Mouse (Mus musculus): ENCODE results near the gene Fam129a. TPM values are rescaled to one million over a fixed set of nuclear protein-coding genes. Genes with fewer than 3 reads are reported as not detected.
A peak's percentile ranks its signal among the peaks of the same experiment; 100 is the strongest.

The Fam129a gene
- polyA plus RNA-seq, 1 experiment from 2014 or later, result 1.4 TPM

DNA sequence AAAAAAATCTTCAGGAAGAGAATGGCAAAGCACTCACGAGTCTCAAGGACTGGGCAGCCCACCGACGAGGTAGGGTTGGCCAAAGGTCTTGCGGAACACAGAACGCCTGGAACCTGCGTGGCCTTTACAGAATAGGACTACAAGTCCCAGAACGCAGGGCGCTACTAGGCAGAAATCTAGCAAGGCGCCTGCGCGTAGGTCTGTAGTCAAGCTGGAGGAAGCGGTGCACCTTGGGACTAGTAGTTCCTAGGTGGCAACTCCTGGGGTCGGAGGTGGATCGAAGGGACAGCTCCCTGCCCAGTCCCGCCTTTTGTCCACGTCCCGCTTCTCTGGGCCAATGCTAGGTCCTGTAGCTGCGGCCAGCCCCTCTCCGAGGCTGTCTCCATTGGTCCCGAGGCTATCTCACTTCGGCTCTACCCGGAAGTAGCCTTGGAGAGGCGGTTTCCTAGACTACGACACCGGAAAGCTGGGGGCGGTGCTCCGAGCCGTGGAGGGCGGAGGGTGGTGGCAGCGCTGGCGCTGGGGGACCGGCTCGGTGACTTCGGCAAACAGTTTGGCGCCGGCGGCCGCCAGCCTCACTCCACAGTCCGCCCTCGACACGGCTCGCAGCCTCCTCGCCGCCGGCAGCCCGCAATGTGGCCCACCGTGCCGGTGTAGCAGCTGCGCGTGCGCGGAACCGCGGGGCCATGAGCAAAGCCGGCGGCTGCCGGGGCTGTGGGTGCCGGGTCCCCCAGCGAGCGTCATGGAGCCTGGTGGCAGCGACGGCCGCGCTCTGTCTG, 184.1 kb downstream of the Fam129a start, which contains the start of gene Edem3:
Edem3 (plus strand) TSS at position 491 of the 779 bp plus-strand sequence.
- Histone ChIP-seq H3K4me2 (ENCODE audit: low read depth, low read length) (peak within 1 kb of the TSS; percentile 93), H3K4me1 (ENCODE audit: control insufficient read depth, insufficient read depth, low read length) (no peaks in the 10 kb centered on the region), H3K9me3 (replicated peaks; ENCODE audit: control insufficient read depth, low read length) (no peaks in the 10 kb centered on the region), H3K27ac (replicated peaks; ENCODE audit: low read depth, low read length) (no peak within 1 kb of the TSS), H3K9ac (replicated peaks; ENCODE audit: low read length) (peak within 1 kb of the TSS; percentile 74), H3K36me3 (replicated peaks; ENCODE audit: control insufficient read depth, insufficient read depth, low read depth, low read length) (no peaks in the 10 kb centered on the region), H3K27me3 (ENCODE audit: control insufficient read depth, insufficient read depth, low read length) (no peaks in the 10 kb centered on the region), H3K4me3 (ENCODE audit: low read depth, low read length) (peak within 1 kb of the TSS; percentile 92)
- peak; percentile 98 for DNase-seq (ENCODE audit: low spot score)
- ATAC-seq (replicated peaks; ENCODE audit: insufficient number of reproducible peaks, low FRiP score, low TSS enrichment, low read depth), result peak; percentile 100
- under 1% methylated on average over 63 of the region's 64 CpGs for WGBS

DNA sequence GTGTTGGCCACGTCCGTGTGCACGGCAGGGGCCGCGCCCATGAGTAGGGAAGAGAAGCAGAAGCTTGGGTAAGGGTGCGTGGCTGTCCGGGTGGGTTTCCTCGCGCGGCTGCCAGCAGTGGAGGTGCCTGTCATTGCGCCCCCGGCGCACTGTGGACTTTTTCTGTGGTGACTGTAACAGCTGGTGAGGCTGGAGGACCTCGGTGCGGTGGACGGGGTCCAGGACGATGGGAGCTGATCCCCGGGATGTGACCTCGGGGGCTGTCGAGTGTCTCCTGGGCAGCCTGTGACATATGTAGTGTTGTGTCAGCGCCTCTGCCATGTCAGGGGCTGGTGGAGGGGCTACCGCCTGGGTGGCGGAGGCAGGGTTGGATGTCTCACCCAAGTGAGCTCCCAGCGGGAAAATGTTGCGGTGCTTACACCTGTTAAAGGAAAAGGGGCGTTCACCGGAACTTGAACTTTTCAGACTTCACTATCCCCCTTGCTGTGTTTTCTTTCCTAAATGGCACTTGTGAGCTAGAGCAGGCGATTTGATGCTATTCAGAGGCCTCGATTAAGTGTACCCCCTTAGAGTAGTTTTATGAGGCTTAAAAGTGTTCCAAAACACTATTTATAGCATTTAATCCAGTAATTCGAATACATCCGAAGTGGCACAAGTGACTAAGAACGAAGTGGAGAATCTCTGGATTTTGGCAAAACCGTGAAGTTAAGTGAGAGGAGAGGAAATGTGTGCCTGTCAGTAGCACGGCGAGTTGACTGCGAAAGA, 184.9 kb downstream of the Fam129a start:
- Histone ChIP-seq H3K4me1 (ENCODE audit: control insufficient read depth, insufficient read depth, low read length) (no peaks in the 10 kb centered on the region), H3K4me3 (ENCODE audit: low read depth, low read length) (peak overlapping the region; percentile 92), H3K9me3 (replicated peaks; ENCODE audit: control insufficient read depth, low read length) (no peaks in the 10 kb centered on the region), H3K27ac (replicated peaks; ENCODE audit: low read depth, low read length) (no peak overlapping the region), H3K9ac (replicated peaks; ENCODE audit: low read length) (peak overlapping the region; percentile 74), H3K36me3 (replicated peaks; ENCODE audit: control insufficient read depth, insufficient read depth, low read depth, low read length) (no peaks in the 10 kb centered on the region), H3K4me2 (ENCODE audit: low read depth, low read length) (peak overlapping the region; percentile 93), H3K27me3 (ENCODE audit: control insufficient read depth, insufficient read depth, low read length) (no peaks in the 10 kb centered on the region)
- ATAC-seq (replicated peaks; ENCODE audit: insufficient number of reproducible peaks, low FRiP score, low TSS enrichment, low read depth), result peak; percentile 14
- WGBS, result 7% methylated on average over 36 of the region's 36 CpGs
- no peak for DNase-seq (ENCODE audit: low spot score)

DNA sequence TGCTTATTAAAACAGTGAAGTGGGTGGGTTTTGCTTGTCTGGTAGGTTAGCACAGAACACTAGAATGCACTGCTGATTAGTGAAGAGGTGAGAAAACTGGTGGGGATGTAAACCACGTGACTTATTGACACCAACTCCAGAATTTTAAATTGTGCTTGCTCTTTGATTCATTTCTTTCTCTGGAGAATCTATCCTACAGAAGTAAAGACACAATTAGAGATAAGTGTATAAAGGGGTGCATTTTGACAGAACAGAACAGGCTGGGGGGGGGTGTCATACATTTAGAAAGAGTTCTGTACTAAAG, 185.4 kb downstream of the Fam129a start:
- no peak for DNase-seq (ENCODE audit: low spot score)
- Histone ChIP-seq H3K36me3 (replicated peaks; ENCODE audit: control insufficient read depth, insufficient read depth, low read depth, low read length) (no peaks in the 10 kb centered on the region; the same call in 1 of the 2 replicates), H3K9ac (replicated peaks; ENCODE audit: low read length) (no peak overlapping the region; the same call in 1 of the 2 replicates), H3K4me3 (ENCODE audit: low read depth, low read length) (peak overlapping the region; percentile 92), H3K4me1 (ENCODE audit: control insufficient read depth, insufficient read depth, low read length) (no peaks in the 10 kb centered on the region), H3K4me2 (ENCODE audit: low read depth, low read length) (peak overlapping the region; percentile 93), H3K9me3 (replicated peaks; ENCODE audit: control insufficient read depth, low read length) (no peaks in the 10 kb centered on the region), H3K27me3 (ENCODE audit: control insufficient read depth, insufficient read depth, low read length) (no peaks in the 10 kb centered on the region), H3K27ac (replicated peaks; ENCODE audit: low read depth, low read length) (no peak overlapping the region)
- 44% methylated on average over 1 of the region's 1 CpGs for WGBS
- ATAC-seq (replicated peaks; ENCODE audit: insufficient number of reproducible peaks, low FRiP score, low TSS enrichment, low read depth), result no peak

DNA sequence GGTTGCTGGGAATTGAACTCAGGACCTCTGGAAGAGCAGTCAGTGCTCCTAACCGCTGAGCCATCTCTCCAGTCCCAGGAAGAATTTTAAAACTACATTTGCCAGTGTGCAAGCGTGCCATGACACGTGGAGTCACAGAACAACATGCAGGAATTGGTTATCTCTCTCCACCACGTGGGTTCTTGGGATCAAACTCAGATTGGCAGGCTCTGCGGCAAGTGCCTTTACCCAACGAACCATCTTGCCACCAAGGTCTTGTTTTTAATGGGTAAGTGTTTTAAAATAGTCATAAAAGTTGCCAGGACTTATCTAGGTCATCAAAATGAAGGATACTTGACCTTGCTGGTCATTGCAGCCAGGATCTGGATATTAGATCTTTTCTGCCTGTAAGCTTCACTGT, 187.3 kb downstream of the Fam129a start:
- ATAC-seq (replicated peaks; ENCODE audit: insufficient number of reproducible peaks, low FRiP score, low TSS enrichment, low read depth) (no peak), DNase-seq (ENCODE audit: low spot score) (no peak)
- Histone ChIP-seq H3K27me3 (ENCODE audit: control insufficient read depth, insufficient read depth, low read length) (no peaks in the 10 kb centered on the region), H3K36me3 (replicated peaks; ENCODE audit: control insufficient read depth, insufficient read depth, low read depth, low read length) (no peaks in the 10 kb centered on the region; the same call in 1 of the 2 replicates), H3K27ac (replicated peaks; ENCODE audit: low read depth, low read length) (no peak overlapping the region), H3K9ac (replicated peaks; ENCODE audit: low read length) (no peak overlapping the region), H3K4me3 (ENCODE audit: low read depth, low read length) (no peak overlapping the region), H3K4me2 (ENCODE audit: low read depth, low read length) (no peak overlapping the region), H3K9me3 (replicated peaks; ENCODE audit: control insufficient read depth, low read length) (no peaks in the 10 kb centered on the region), H3K4me1 (ENCODE audit: control insufficient read depth, insufficient read depth, low read length) (no peaks in the 10 kb centered on the region)
- 91% methylated on average over 6 of the region's 6 CpGs for WGBS

DNA sequence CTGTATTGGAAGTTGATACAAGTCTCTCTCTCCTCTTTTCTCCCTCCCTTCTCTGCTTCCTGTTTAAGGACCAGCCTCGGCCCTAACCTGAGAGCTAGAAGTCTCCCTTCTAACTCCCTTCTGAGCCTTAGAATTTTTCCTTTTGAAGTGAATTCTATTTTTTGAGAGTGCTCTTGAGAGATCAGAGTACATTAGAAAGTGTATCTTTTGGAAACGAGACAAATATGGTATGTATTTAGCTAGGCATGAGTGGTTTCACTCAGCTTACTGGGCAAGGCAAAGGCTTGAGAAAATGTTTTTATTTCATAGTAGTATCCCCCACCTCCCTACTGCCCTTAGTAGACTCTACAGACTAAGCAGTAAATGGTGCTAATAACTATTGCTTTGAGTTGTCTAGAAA, 188.0 kb downstream of the Fam129a start:
- H3K4me3 ChIP-seq (ENCODE audit: low read depth, low read length), result no peak overlapping the region
- H3K36me3 ChIP-seq (replicated peaks; ENCODE audit: control insufficient read depth, insufficient read depth, low read depth, low read length), result no peaks in the 10 kb centered on the region; the same call in 1 of the 2 replicates
- no peaks in the 10 kb centered on the region for H3K4me1 ChIP-seq (ENCODE audit: control insufficient read depth, insufficient read depth, low read length)
- ATAC-seq (replicated peaks; ENCODE audit: insufficient number of reproducible peaks, low FRiP score, low TSS enrichment, low read depth) (no peak), DNase-seq (ENCODE audit: low spot score) (no peak)
- 51% methylated on average over 2 of the region's 2 CpGs for WGBS
- H3K27ac ChIP-seq (replicated peaks; ENCODE audit: low read depth, low read length), result no peak overlapping the region
- H3K9me3 ChIP-seq (replicated peaks; ENCODE audit: control insufficient read depth, low read length), result no peaks in the 10 kb centered on the region
- H3K4me2 ChIP-seq (ENCODE audit: low read depth, low read length), result no peak overlapping the region
- H3K27me3 ChIP-seq (ENCODE audit: control insufficient read depth, insufficient read depth, low read length), result no peaks in the 10 kb centered on the region
- H3K9ac ChIP-seq (replicated peaks; ENCODE audit: low read length), result no peak overlapping the region

DNA sequence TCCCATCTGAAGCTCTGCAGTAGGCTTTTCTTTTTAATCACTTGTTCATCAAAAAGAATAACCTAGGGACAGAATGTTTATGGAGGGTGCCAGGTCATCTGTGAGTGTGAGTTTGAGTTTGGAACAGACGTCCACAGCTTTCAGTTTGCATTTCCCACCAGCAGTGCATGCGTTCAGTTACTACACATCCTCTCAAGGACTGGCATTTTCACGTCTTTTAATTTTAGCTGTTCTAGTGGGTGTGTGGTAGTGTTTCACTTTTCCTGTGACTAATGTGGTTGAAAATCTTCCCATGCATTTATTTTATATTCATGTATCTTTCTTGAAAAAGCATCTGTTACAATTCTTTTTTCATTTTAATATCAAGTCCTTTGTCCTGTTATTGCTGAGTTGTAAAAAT, 193.2 kb downstream of the Fam129a start:
- H3K27ac ChIP-seq (replicated peaks; ENCODE audit: low read depth, low read length), result no peak overlapping the region
- no peak overlapping the region for H3K4me2 ChIP-seq (ENCODE audit: low read depth, low read length)
- 38% methylated on average over 3 of the region's 3 CpGs for WGBS
- no peak for DNase-seq (ENCODE audit: low spot score)
- H3K4me3 ChIP-seq (ENCODE audit: low read depth, low read length), result no peak overlapping the region
- H3K4me1 ChIP-seq (ENCODE audit: control insufficient read depth, insufficient read depth, low read length), result no peaks in the 10 kb centered on the region
- H3K27me3 ChIP-seq (ENCODE audit: control insufficient read depth, insufficient read depth, low read length), result no peaks in the 10 kb centered on the region
- no peak for ATAC-seq (replicated peaks; ENCODE audit: insufficient number of reproducible peaks, low FRiP score, low TSS enrichment, low read depth)
- no peaks in the 10 kb centered on the region for H3K9me3 ChIP-seq (replicated peaks; ENCODE audit: control insufficient read depth, low read length)
- H3K36me3 ChIP-seq (replicated peaks; ENCODE audit: control insufficient read depth, insufficient read depth, low read depth, low read length), result no peaks in the 10 kb centered on the region; the same call in 1 of the 2 replicates
- no peak overlapping the region for H3K9ac ChIP-seq (replicated peaks; ENCODE audit: low read length)

DNA sequence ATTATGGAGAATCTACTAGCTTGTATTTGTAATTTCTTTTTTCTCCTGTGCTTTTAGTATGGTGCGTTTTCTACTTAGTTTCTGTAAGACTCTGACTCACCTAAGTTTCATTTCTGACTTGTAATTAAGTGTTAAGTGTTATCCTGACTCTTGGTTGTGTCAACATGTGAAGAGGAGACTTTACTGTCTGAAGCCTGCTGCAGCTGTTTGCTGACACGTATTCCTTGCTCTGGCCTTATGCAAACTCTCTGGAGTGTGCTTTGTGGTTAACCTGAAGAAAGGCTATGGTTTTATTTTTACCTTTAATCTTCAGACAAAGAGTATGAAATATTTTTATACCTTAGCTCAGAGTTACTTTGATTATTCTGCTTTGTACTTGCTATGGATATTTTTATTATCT, 195.2 kb downstream of the Fam129a start:
- no peaks in the 10 kb centered on the region for H3K4me1 ChIP-seq (ENCODE audit: control insufficient read depth, insufficient read depth, low read length)
- no peak overlapping the region for H3K4me2 ChIP-seq (ENCODE audit: low read depth, low read length)
- H3K9me3 ChIP-seq (replicated peaks; ENCODE audit: control insufficient read depth, low read length), result no peaks in the 10 kb centered on the region
- H3K9ac ChIP-seq (replicated peaks; ENCODE audit: low read length), result no peak overlapping the region
- no peak for DNase-seq (ENCODE audit: low spot score)
- H3K36me3 ChIP-seq (replicated peaks; ENCODE audit: control insufficient read depth, insufficient read depth, low read depth, low read length), result no peaks in the 10 kb centered on the region; the same call in 1 of the 2 replicates
- no peak overlapping the region for H3K27ac ChIP-seq (replicated peaks; ENCODE audit: low read depth, low read length)
- WGBS, result 84% methylated on average over 2 of the region's 2 CpGs
- H3K27me3 ChIP-seq (ENCODE audit: control insufficient read depth, insufficient read depth, low read length), result no peaks in the 10 kb centered on the region
- ATAC-seq (replicated peaks; ENCODE audit: insufficient number of reproducible peaks, low FRiP score, low TSS enrichment, low read depth), result no peak
- H3K4me3 ChIP-seq (ENCODE audit: low read depth, low read length), result no peak overlapping the region

Data from embryonic facial prominence, embryonic 11.5 days (tissue).